Mouse (Mus musculus) myocyte (in vitro differentiated cells): ENCODE measurements around the gene Lmo4.

Experiments used
- E2F4 ChIP-seq: IDR thresholded peaks from one replicate; pipeline ENCODE4 v1.6.1; 2011; ENCODE audit warnings: mild to moderate bottlenecking, control low read depth, moderate library complexity; ENCODE audit not compliant: insufficient read depth
- MAX ChIP-seq: IDR thresholded peaks from one replicate; pipeline ENCODE4 v1.6.1; 2011; ENCODE audit warnings: low read depth, mild to moderate bottlenecking, control low read depth
- MYOD1 ChIP-seq, 3 experiments: IDR thresholded peaks; one replicate each; pipeline ENCODE4 v1.6.1; 2011; ENCODE audit warnings: control low read depth in 2 of 3, low read depth in 2 of 3, mild to moderate bottlenecking in 2 of 3, moderate library complexity in 1 of 3; ENCODE audit not compliant: insufficient read length in 2 of 3, control insufficient read depth in 1 of 3
- MYOG ChIP-seq, 3 experiments: IDR thresholded peaks; one replicate each; pipeline ENCODE4 v1.6.1; 2011; ENCODE audit warnings: control low read depth in 2 of 3, low read depth in 2 of 3, mild to moderate bottlenecking in 2 of 3; ENCODE audit not compliant: insufficient read length in 2 of 3, control insufficient read depth in 1 of 3, insufficient read depth in 1 of 3
- POLR2A ChIP-seq: IDR thresholded peaks from one replicate; pipeline ENCODE4 v1.6.1; 2011; ENCODE audit warnings: low read depth, mild to moderate bottlenecking, control low read depth, moderate library complexity; ENCODE audit not compliant: insufficient read length
- POLR2AphosphoS2 ChIP-seq: IDR thresholded peaks from one replicate; pipeline ENCODE4 v1.6.1; 2011; ENCODE audit warnings: low read depth, control low read depth; ENCODE audit not compliant: insufficient read length
- TCF12 ChIP-seq: IDR thresholded peaks from one replicate; pipeline ENCODE4 v1.6.1; 2011; ENCODE audit warnings: mild to moderate bottlenecking, control low read depth; ENCODE audit not compliant: poor library complexity, insufficient read depth, severe bottlenecking
- USF1 ChIP-seq: IDR thresholded peaks from one replicate; pipeline ENCODE4 v1.6.1; 2011; ENCODE audit warnings: low read depth, mild to moderate bottlenecking, control low read depth, moderate library complexity

GRCm38 (mm10) chr3:144147244-144147643 is 57.8 kb downstream of the Lmo4 start:
- TF ChIP-seq E2F4 (no peak), POLR2A (no peak), TCF12 (no peak), POLR2AphosphoS2 (no peak), MYOD1 (IDR thresholded peaks at IDR 0.05; ENCODE audit: control insufficient read depth in 1 of 3, insufficient read length in 2 of 3, low read depth in 2 of 3) (no peak), MAX (no peak), USF1 (no peak), MYOG (IDR thresholded peaks at IDR 0.05; ENCODE audit: control insufficient read depth in 1 of 3, insufficient read depth in 1 of 3, insufficient read length in 2 of 3, low read depth in 2 of 3) (no peak)
